Mouse (Mus musculus): ENCODE data around the gene Hist1h3b.

Gene Hist1h3b

GRCm38 (mm10) chr13:23772561-23773313 lies 20.7 kb downstream of the Hist1h3b start:
- DNase-seq (ENCODE audit: low spot score in 2 of 2) = no peak

DNA sequence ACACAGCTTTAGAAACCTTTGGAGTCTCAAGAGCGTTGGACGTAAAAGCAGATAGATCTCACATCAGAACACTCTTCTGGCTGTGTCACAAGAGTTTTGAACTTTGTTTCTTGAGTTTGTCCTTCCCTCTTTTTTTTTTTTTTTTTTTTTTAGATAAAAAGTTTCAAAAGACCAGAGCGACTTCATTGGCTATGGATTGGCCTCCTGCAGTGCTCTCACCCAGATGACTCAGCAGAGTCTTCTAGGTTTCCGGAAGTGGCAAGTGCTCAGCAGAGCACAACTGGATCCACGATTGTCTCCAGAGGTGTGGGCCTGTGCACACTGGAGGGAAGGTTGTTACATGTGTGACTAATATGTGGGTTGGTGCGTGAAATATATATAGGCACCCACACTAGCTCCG lies 26.3 kb downstream of the Hist1h3b start:
- DNase-seq (ENCODE audit: low spot score in 2 of 2) = no peak

GRCm38 (mm10) chr13:23779025-23779424 lies 27.0 kb downstream of the Hist1h3b start:
- no peak for DNase-seq (ENCODE audit: low spot score in 2 of 2)

GRCm38 (mm10) chr13:23792520-23792919 lies 40.5 kb downstream of the Hist1h3b start:
- DNase-seq (ENCODE audit: low spot score in 2 of 2) = peak; percentile 31 to 49

- DNase-seq (ENCODE audit: low spot score in 2 of 2) = peak; percentile 21 to 24
Measured at GRCm38 (mm10) chr13:23799405-23799804, 47.3 kb downstream of the Hist1h3b start.
